20 mouse cellular contexts compared by ENCODE assay signal in genomic region chr15:77449927-77450326, GRCm38 (mm10). TPM values are rescaled to one million over a fixed set of nuclear protein-coding genes. Genes with fewer than 3 reads are reported as not detected.
A peak's percentile ranks its signal among the peaks of the same experiment; 100 is the strongest.
DNase-seq lines count a peak whose midpoint lies in the region; ATAC-seq and TF ChIP-seq lines count a peak whose summit lies in the region.
"Not testable (repeated sequence)": the region's sequence is repeated elsewhere in the genome, so short reads cannot be mapped to it uniquely, and the experiment has no call there.
"Had no signal": no experiment of that assay in that cellular context is flagged by ENCODE, and none has a peak within 500 bp of the region (broad histone marks: within the 10 kb centered on the region; RNA-seq: fewer than 3 reads in every experiment).

No protein-coding gene starts in this region.

- TF ChIP-seq CTCF in layer of hippocampus, adult 2 months (conservative IDR thresholded peaks at IDR 0.05): peak; percentile 48
- peak; percentile 70 for TF ChIP-seq CTCF in stomach, postnatal 0 days (IDR thresholded peaks at IDR 0.05; ENCODE audit: low read depth)

- ATAC-seq in stomach, postnatal 0 days (ENCODE audit: low FRiP score, low TSS enrichment): not testable (repeated sequence)

- H3K4me1 ChIP-seq in hindbrain, embryonic 10.5 days (replicated peaks); stomach, postnatal 0 days (replicated peaks; ENCODE audit: control insufficient read depth, insufficient read depth): not testable (repeated sequence)

- TF ChIP-seq EP300 in stomach, postnatal 0 days (optimal IDR thresholded peaks at IDR 0.05): not testable (repeated sequence)

- not testable (repeated sequence) for H3K36me3 ChIP-seq in hindbrain, embryonic 10.5 days; stomach, postnatal 0 days (ENCODE audit: control insufficient read depth, insufficient read depth, low read length)

- H3K27me3 ChIP-seq in hindbrain, embryonic 10.5 days (ENCODE audit: insufficient read depth, poor library complexity, severe bottlenecking); stomach, postnatal 0 days (ENCODE audit: control insufficient read depth, insufficient read depth, low read length): not testable (repeated sequence)

- DNase-seq in CD8-positive naive resting alpha-beta T cell, adult 2 months (ENCODE audit: low read depth in 2 of 2, low spot score in 2 of 2): peak; percentile 9 to 47
- DNase-seq in adrenal gland, adult 2 months: peak; percentile 58
- peak; percentile 1 for DNase-seq in embryo, embryonic 9.5 days (ENCODE audit: extremely low spot score)
- DNase-seq in hindbrain, embryonic 10.5 days (ENCODE audit: low spot score): peak; percentile 4
- DNase-seq in layer of hippocampus, adult 2 months (ENCODE audit: low spot score in 2 of 2): not testable (repeated sequence)
- DNase-seq in lung, postnatal 25 days (ENCODE audit: low spot score): peak; percentile 1
- DNase-seq in stomach, postnatal 0 days (ENCODE audit: low spot score): peak; percentile 40
- peak; percentile 4 to 22 for DNase-seq in urinary bladder, postnatal 36 days (ENCODE audit: low spot score in 2 of 2)

- not testable (repeated sequence) for H3K9me3 ChIP-seq in hindbrain, embryonic 10.5 days; stomach, postnatal 0 days (ENCODE audit: control insufficient read depth, low read length)

- 58% methylated on average over 10 of the region's 10 CpGs for WGBS in hindbrain, embryonic 10.5 days
- WGBS in stomach, postnatal 0 days: 39% methylated on average over 10 of the region's 10 CpGs

- H3K4me3 ChIP-seq in hindbrain, embryonic 10.5 days; layer of hippocampus, adult 2 months; stomach, postnatal 0 days (ENCODE audit: low read depth, low read length): not testable (repeated sequence)

- H3K4me2 ChIP-seq in stomach, postnatal 0 days (replicated peaks; ENCODE audit: low read depth): not testable (repeated sequence)

- not testable (repeated sequence) for H3K27ac ChIP-seq in hindbrain, embryonic 10.5 days; layer of hippocampus, adult 2 months; stomach, postnatal 0 days (replicated peaks)

- not testable (repeated sequence) for H3K9ac ChIP-seq in stomach, postnatal 0 days (ENCODE audit: low read length)

RNA-seq across cellular contexts. Expression of gene Apol7b, which starts 2.6 kb away (rescaled TPM):
- not detected for total RNA-seq in adrenal gland, adult 2 months (2021)
- polyA plus RNA-seq in adrenal gland, adult 2 months (2012; rRNA removed): 0.04 TPM in 1 of 2 replicates, not detected in the other
- polyA plus RNA-seq in hindbrain, embryonic 10.5 days (2016; fragmentation: Nextera tagmentation; extraction: Ambion mirVana): not detected in 2 replicates
- not detected for total RNA-seq in layer of hippocampus, adult 2 months (2021)
- polyA plus RNA-seq in stomach, postnatal 0 days (2015; fragmentation: Nextera tagmentation; extraction: Ambion mirVana): 0.15 TPM in 1 of 2 replicates, not detected in the other
- total RNA-seq: adrenal gland, adult 18-20 months; layer of hippocampus, postnatal 10 days had no signal
- polyA plus RNA-seq: cerebellum, adult 2 months; embryonic facial prominence, embryonic 15.5 days; forebrain, embryonic 15.5 days; limb, embryonic 12.5 days; macrophage had no signal

RNA-seq across cellular contexts. Expression of gene Apol10a, which starts 26.9 kb away (rescaled TPM):
- total RNA-seq in adrenal gland, adult 2 months (2021): not detected
- polyA plus RNA-seq in adrenal gland, adult 2 months (2012; rRNA removed): not detected in 2 replicates
- not detected in 2 replicates for polyA plus RNA-seq in hindbrain, embryonic 10.5 days (2016; fragmentation: Nextera tagmentation; extraction: Ambion mirVana)
- not detected for total RNA-seq in layer of hippocampus, adult 2 months (2021)
- not detected in 2 replicates for polyA plus RNA-seq in stomach, postnatal 0 days (2015; fragmentation: Nextera tagmentation; extraction: Ambion mirVana)
- total RNA-seq: adrenal gland, adult 18-20 months; heart, postnatal 14 days; layer of hippocampus, postnatal 10 days had no signal
- polyA plus RNA-seq: cerebellum, adult 2 months; forebrain, embryonic 15.5 days; gonadal fat pad, adult 2 months; limb, embryonic 12.5 days; macrophage; urinary bladder, adult 2 months had no signal

RNA-seq across cellular contexts. Expression of gene Apol9a, which starts 39.0 kb away (rescaled TPM):
- 1 to 10 TPM in 1 of 2 experiments, under 1 TPM in 1; 0.78 to 1.2 TPM for total RNA-seq in adrenal gland, adult 2 months (2021)
- 1.9 and 3.0 TPM in 2 replicates for polyA plus RNA-seq in adrenal gland, adult 2 months (2012; rRNA removed)
- polyA plus RNA-seq in hindbrain, embryonic 10.5 days (2016; fragmentation: Nextera tagmentation; extraction: Ambion mirVana): 0.04 TPM in 1 of 2 replicates, not detected in the other
- total RNA-seq in layer of hippocampus, adult 2 months (2021): not detected
- polyA plus RNA-seq in stomach, postnatal 0 days (2015; fragmentation: Nextera tagmentation; extraction: Ambion mirVana): 2.3 and 3.1 TPM in 2 replicates
- polyA plus RNA-seq: limb, embryonic 12.5 days had no signal

RNA-seq across cellular contexts. Expression of gene Apol7a, which starts 51.0 kb away (rescaled TPM):
- total RNA-seq in adrenal gland, adult 2 months (2021): under 1 TPM in 1 of 2 experiments, not detected in 1; 0.21 TPM
- polyA plus RNA-seq in adrenal gland, adult 2 months (2012; rRNA removed): 0.07 TPM in 1 of 2 replicates, not detected in the other
- polyA plus RNA-seq in hindbrain, embryonic 10.5 days (2016; fragmentation: Nextera tagmentation; extraction: Ambion mirVana): not detected in 2 replicates
- total RNA-seq in layer of hippocampus, adult 2 months (2021): not detected
- 12.7 and 14.5 TPM in 2 replicates for polyA plus RNA-seq in stomach, postnatal 0 days (2015; fragmentation: Nextera tagmentation; extraction: Ambion mirVana)
- polyA plus RNA-seq: CD4-positive, CD25-positive, alpha-beta regulatory T cell, adult 4 months; forebrain, embryonic 15.5 days; limb, embryonic 12.5 days; macrophage had no signal

RNA-seq across cellular contexts. Expression of gene Apol11a, which starts 58.1 kb away (rescaled TPM):
- total RNA-seq in adrenal gland, adult 2 months (2021): not detected
- not detected in 2 replicates for polyA plus RNA-seq in adrenal gland, adult 2 months (2012; rRNA removed)
- not detected in 2 replicates for polyA plus RNA-seq in hindbrain, embryonic 10.5 days (2016; fragmentation: Nextera tagmentation; extraction: Ambion mirVana)
- total RNA-seq in layer of hippocampus, adult 2 months (2021): not detected
- not detected in 2 replicates for polyA plus RNA-seq in stomach, postnatal 0 days (2015; fragmentation: Nextera tagmentation; extraction: Ambion mirVana)
- total RNA-seq: heart, postnatal 14 days; layer of hippocampus, postnatal 10 days had no signal
- polyA plus RNA-seq: CD4-positive, CD25-positive, alpha-beta regulatory T cell, adult 4 months; cerebellum, adult 2 months; embryonic facial prominence, embryonic 15.5 days; forebrain, embryonic 15.5 days; gonadal fat pad, adult 2 months; intestine, embryonic 15.5 days; limb, embryonic 12.5 days; macrophage; urinary bladder, adult 2 months had no signal
